Mouse (Mus musculus) cerebellum, adult 2 months (tissue): ENCODE measurements around the gene Rapgef1.

Experiments used
- CTCF ChIP-seq: fragments of 200-500 bp; IDR thresholded peaks from 2 replicates; pipeline ENCODE4 v1.5.1; 2011; ENCODE audit warnings: low read depth, mild to moderate bottlenecking, control low read depth, low read length, moderate library complexity, borderline replicate concordance; ENCODE audit not compliant: insufficient read depth
- POLR2A ChIP-seq: fragments of 200-500 bp; IDR thresholded peaks from 2 replicates; pipeline ENCODE4 v1.6.1; 2011; ENCODE audit warnings: low read length, control low read depth, borderline replicate concordance; ENCODE audit not compliant: insufficient read depth

DNA sequence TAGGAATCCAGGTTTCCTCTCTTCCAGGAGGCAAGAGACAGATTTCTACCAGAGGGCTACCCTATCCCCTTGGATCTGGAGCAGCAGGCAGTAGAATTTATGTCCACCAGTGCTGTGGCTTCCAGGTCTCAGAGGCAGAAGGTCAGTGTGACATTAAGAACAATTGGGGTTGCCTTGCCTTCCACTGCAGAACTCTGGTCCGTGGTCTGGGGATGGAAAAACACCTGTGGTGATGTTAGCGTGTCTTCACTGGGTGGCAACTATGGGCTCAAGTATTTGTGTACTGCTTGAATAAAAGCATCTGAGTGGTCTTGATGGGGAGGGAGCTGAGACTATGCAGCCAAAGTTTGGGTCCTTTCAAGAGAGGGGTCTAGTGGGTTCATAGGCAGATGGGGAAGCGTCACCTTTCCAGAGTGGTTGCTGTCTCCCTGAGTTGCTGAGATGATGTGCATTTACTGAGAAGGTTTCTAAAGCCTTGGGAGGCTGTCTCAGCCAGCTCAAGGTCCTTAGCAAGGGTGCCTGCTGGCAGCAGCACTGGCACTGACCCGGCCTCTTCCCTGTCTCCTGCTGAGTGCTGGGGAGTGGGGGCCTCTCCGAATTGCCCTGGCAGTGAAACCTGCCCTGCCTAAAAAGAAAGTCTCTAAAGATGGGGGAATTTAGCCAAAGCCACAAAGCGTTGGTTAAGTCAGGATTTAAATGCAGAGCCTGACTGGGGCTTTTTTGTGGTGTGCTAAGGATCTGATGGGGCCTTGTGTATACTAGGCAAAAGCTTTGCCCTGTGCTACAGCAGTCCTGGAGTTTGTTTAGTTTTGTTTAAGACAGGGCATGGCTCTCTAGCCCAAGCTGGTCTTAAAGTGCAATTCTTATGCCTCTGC is 60.4 kb downstream of the Rapgef1 start:
- no peak for TF ChIP-seq CTCF
- no peak for TF ChIP-seq POLR2A
